Mouse (Mus musculus) hindbrain, embryonic 14.5 days (tissue): ENCODE results near the gene Ksr1. TPM values are rescaled to one million over a fixed set of nuclear protein-coding genes. Genes with fewer than 3 reads are reported as not detected.

Experiments
- ATAC-seq: fragments of 200-750 bp; cut with Nextera tagmentation; 2 replicates; pipeline ENCODE4 v1.8.0; 2017; ENCODE audit warnings: moderate number of reproducible peaks, mild to moderate bottlenecking, moderate TSS enrichment, moderate library complexity; ENCODE audit not compliant: low FRiP score
- DNase-seq: peaks from one replicate; pipeline ENCODE4 v3.0.0-alpha.2; 2015; ENCODE audit warnings: low spot score
- H3K27ac ChIP-seq: fragments of 300-500 bp; sonication (generic); 2 replicates; pipeline ENCODE4 v1.5.1; 2014; ENCODE audit warnings: mild to moderate bottlenecking, moderate library complexity
- H3K27me3 ChIP-seq: fragments of 300-500 bp; sonication (generic); 2 replicates; pipeline ENCODE4 v1.6.1; 2014; ENCODE audit warnings: mild to moderate bottlenecking, low read length, mixed read lengths; ENCODE audit not compliant: control insufficient read depth, insufficient read depth
- H3K36me3 ChIP-seq: fragments of 300-500 bp; sonication (generic); replicated peaks from 2 replicates; pipeline ENCODE4 v1.6.1; 2014; ENCODE audit not compliant: control insufficient read depth, insufficient read depth
- H3K4me1 ChIP-seq: fragments of 300-500 bp; sonication (generic); replicated peaks from 2 replicates; pipeline ENCODE4 v1.6.1; 2014; ENCODE audit warnings: antibody characterized with exemption, low read length, mixed read lengths; ENCODE audit not compliant: control insufficient read depth, insufficient read depth
- H3K4me2 ChIP-seq: fragments of 300-500 bp; sonication (generic); replicated peaks from 2 replicates; pipeline ENCODE4 v1.6.1; 2014; ENCODE audit warnings: mild to moderate bottlenecking, moderate library complexity
- H3K4me3 ChIP-seq: fragments of 300-500 bp; sonication (generic); replicated peaks from 2 replicates; pipeline ENCODE4 v1.5.1; 2014; ENCODE audit warnings: mild to moderate bottlenecking, low read length
- H3K9ac ChIP-seq: fragments of 300-500 bp; sonication (generic); 2 replicates; pipeline ENCODE4 v1.6.1; 2014
- H3K9me3 ChIP-seq: fragments of 300-500 bp; sonication (generic); 2 replicates; pipeline ENCODE4 v1.6.1; 2016; ENCODE audit warnings: low read length; ENCODE audit not compliant: control insufficient read depth
- WGBS: fragments of 180-500 bp; shearing (Covaris S2); extraction: QIAGEN DNeasy Blood & Tissue Kit; methylation state at CpG from one replicate; pipeline ENCODE4 v1.1.7; 2014; 5-methylcytosine and 5-hydroxymethylcytosine counted together
- polyA plus RNA-seq: library from polyadenylated mRNA; unstranded; fragments of >200 nt; fragmentation: Nextera tagmentation; extraction: Ambion mirVana; gene quantifications from 2 replicates; pipeline ENCODE4 v1.2.1, GENCODE M21; 2014

Gene Ksr1
- 7.7 and 9.9 TPM in 2 replicates for polyA plus RNA-seq

GRCm38 (mm10) chr11:79146331-79146767 is at the start of gene Ksr1:
Ksr1 (minus strand) TSS chr11:79146407.
- peak within 1 kb of the TSS; percentile 89 for H3K27ac ChIP-seq
- peak within 1 kb of the TSS; percentile 86 for H3K9ac ChIP-seq
- peak within 1 kb of the TSS; percentile 82 for H3K4me3 ChIP-seq
- ATAC-seq (peak; percentile 97), DNase-seq (peak; percentile 95)
- H3K4me2 ChIP-seq = peak within 1 kb of the TSS; percentile 79
- H3K9me3 ChIP-seq = no peaks in the 10 kb centered on the region
- H3K36me3 ChIP-seq = no peaks in the 10 kb centered on the region
- H3K27me3 ChIP-seq = no peaks in the 10 kb centered on the region
- H3K4me1 ChIP-seq = peaks cover 21% of the 10 kb centered on the region
- WGBS = under 1% methylated on average over 42 of the region's 42 CpGs

DNA sequence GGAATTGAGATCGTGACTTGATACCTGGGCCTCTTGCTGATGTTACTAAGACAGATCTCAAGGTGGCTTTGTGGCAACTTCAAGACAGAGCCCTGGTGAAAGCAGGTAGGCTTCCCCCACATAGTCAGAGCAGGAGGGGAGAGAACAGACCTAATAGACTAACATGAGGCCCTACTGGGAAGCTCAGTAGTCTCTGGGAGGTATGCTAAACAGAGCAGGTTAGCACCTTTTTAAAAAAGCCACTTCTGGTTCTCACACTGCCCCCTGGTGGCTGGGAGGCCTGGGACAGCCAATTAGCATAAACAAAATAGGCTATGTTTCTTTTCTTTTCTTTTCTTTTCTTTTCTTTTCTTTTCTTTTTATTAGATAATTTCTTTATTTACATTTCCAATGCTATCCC is 46.0 kb upstream of the Ksr1 start:
- 91% methylated on average over 1 of the region's 1 CpGs for WGBS
- no peak for DNase-seq
- H3K4me3 ChIP-seq = no peak overlapping the region
- no peaks in the 10 kb centered on the region for H3K27me3 ChIP-seq
- H3K27ac ChIP-seq = no peak overlapping the region
- H3K9me3 ChIP-seq = no peaks in the 10 kb centered on the region
- H3K4me2 ChIP-seq = no peak overlapping the region
- no peaks in the 10 kb centered on the region for H3K4me1 ChIP-seq
- H3K9ac ChIP-seq = no peak overlapping the region
- H3K36me3 ChIP-seq = no peaks in the 10 kb centered on the region
- no peak for ATAC-seq

DNA sequence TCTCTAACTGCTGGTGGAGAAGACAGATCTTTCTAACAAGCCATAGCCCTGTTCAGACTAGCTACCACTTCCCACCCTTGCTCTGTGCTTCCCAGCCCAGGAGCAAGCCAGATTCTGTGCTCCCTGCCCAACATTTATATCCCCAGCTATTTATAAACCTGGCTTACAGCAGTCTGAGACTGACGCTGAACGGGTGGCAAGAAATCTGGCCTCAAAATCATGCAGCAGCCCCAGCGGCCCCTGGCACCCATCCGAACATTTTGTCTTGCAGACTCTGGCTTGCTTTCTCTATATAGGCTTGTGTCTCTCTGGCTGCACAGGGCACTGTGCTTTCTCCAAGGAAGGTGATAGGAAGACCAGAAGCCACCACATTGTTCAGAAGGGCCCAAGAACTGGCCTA is 45.0 kb upstream of the Ksr1 start:
- no peaks in the 10 kb centered on the region for H3K36me3 ChIP-seq
- H3K9ac ChIP-seq = no peak overlapping the region
- WGBS = 90% methylated on average over 4 of the region's 4 CpGs
- no peaks in the 10 kb centered on the region for H3K4me1 ChIP-seq
- no peak overlapping the region for H3K27ac ChIP-seq
- no peak overlapping the region for H3K4me3 ChIP-seq
- DNase-seq (no peak), ATAC-seq (no peak)
- no peak overlapping the region for H3K4me2 ChIP-seq
- H3K27me3 ChIP-seq = no peaks in the 10 kb centered on the region
- no peaks in the 10 kb centered on the region for H3K9me3 ChIP-seq

- ATAC-seq = no peak
- Histone ChIP-seq H3K4me3 (no peak overlapping the region), H3K9ac (no peak overlapping the region), H3K4me1 (no peaks in the 10 kb centered on the region), H3K4me2 (no peak overlapping the region), H3K27ac (no peak overlapping the region), H3K36me3 (no peaks in the 10 kb centered on the region), H3K9me3 (no peaks in the 10 kb centered on the region), H3K27me3 (no peaks in the 10 kb centered on the region)
- no peak for DNase-seq
- 89% methylated on average over 2 of the region's 2 CpGs for WGBS
Observed at GRCm38 (mm10) chr11:79190257-79190656, 44.0 kb upstream of the Ksr1 start.

DNA sequence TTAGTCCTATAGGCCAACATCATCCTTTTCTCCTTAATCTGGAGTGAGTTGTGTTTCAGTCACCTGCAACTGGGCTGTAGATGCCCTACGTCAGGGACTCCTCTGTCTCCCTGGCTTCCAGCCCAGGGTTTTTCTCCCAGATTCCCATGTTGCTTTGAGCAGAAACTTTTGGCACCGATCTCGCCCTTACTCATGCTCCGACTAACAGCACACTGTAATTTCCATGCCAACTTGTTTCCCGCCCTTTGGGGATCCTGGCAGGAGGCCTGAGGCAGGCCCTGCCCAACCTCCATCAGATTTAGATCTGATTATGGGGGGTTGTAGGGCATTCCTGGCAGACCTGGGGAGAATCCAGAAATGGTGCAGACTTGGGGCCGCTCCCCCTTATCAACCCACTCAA is 42.0 kb upstream of the Ksr1 start:
- Histone ChIP-seq H3K36me3 (no peaks in the 10 kb centered on the region), H3K4me1 (no peaks in the 10 kb centered on the region), H3K4me2 (no peak overlapping the region), H3K9ac (no peak overlapping the region), H3K4me3 (no peak overlapping the region), H3K27me3 (no peaks in the 10 kb centered on the region), H3K9me3 (no peaks in the 10 kb centered on the region), H3K27ac (no peak overlapping the region)
- ATAC-seq = no peak
- 64% methylated on average over 6 of the region's 6 CpGs for WGBS
- peak; percentile 42 for DNase-seq

GRCm38 (mm10) chr11:79187291-79187690 is 41.1 kb upstream of the Ksr1 start:
- H3K27me3 ChIP-seq = no peaks in the 10 kb centered on the region
- H3K36me3 ChIP-seq = no peaks in the 10 kb centered on the region
- no peaks in the 10 kb centered on the region for H3K9me3 ChIP-seq
- H3K4me1 ChIP-seq = no peaks in the 10 kb centered on the region
- ATAC-seq = no peak
- no peak overlapping the region for H3K4me2 ChIP-seq
- H3K9ac ChIP-seq = no peak overlapping the region
- no peak for DNase-seq
- no peak overlapping the region for H3K27ac ChIP-seq
- no peak overlapping the region for H3K4me3 ChIP-seq
- 67% methylated on average over 4 of the region's 4 CpGs for WGBS

DNA sequence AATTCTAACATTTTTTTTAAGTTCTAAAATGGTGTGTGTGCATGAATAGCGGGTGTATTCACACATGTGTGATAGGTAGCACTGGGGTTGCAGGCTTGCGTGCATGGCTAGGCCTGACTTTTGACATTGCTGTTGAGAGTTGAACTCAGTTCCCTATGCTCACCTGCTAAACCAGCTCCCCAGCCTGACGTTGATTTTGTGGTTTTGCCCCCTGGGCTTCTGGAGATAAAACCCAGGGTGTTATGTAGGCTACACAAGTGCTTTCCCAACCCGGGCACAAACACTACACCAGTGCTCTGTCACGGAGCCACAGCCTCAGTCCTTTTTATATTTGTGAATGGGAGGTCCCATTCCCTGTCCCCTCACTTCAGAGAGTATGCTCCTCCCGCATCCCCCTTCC is 39.5 kb upstream of the Ksr1 start:
- no peaks in the 10 kb centered on the region for H3K36me3 ChIP-seq
- no peaks in the 10 kb centered on the region for H3K4me1 ChIP-seq
- ATAC-seq (no peak), DNase-seq (no peak)
- 91% methylated on average over 6 of the region's 6 CpGs for WGBS
- no peak overlapping the region for H3K4me3 ChIP-seq
- H3K27ac ChIP-seq = no peak overlapping the region
- no peaks in the 10 kb centered on the region for H3K27me3 ChIP-seq
- no peak overlapping the region for H3K4me2 ChIP-seq
- no peak overlapping the region for H3K9ac ChIP-seq
- H3K9me3 ChIP-seq = no peaks in the 10 kb centered on the region

- WGBS = 93% methylated on average over 3 of the region's 3 CpGs
- Histone ChIP-seq H3K4me2 (no peak overlapping the region), H3K36me3 (no peaks in the 10 kb centered on the region), H3K4me1 (no peaks in the 10 kb centered on the region), H3K9me3 (no peaks in the 10 kb centered on the region), H3K27me3 (no peaks in the 10 kb centered on the region), H3K27ac (no peak overlapping the region), H3K9ac (no peak overlapping the region), H3K4me3 (no peak overlapping the region)
- ATAC-seq (no peak), DNase-seq (no peak)
Observed at GRCm38 (mm10) chr11:79184126-79184888, 38.1 kb upstream of the Ksr1 start.

DNA sequence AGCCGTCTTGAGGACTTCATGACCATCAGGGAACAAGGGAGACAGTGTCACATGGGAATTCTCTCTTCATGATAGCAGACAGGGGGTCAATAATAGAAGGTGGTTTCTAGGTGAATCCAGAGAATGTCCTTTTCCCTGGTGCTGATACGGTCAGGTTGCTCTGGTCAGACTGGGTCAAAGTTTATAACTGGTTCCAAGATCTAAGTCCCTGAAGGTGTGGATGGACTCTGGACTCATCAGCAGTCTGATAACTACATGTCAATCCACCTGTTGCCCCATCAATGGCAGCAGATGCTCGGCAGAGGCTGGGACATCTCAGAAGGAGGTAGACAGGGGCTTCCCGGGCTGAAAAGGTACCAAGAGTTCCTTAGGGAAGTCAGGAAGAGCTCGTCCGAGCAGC is 37.2 kb upstream of the Ksr1 start:
- DNase-seq (no peak), ATAC-seq (no peak)
- H3K4me2 ChIP-seq = no peak overlapping the region
- H3K4me1 ChIP-seq = no peaks in the 10 kb centered on the region
- no peak overlapping the region for H3K9ac ChIP-seq
- H3K4me3 ChIP-seq = no peak overlapping the region
- no peaks in the 10 kb centered on the region for H3K9me3 ChIP-seq
- no peak overlapping the region for H3K27ac ChIP-seq
- 90% methylated on average over 6 of the region's 6 CpGs for WGBS
- no peaks in the 10 kb centered on the region for H3K36me3 ChIP-seq
- no peaks in the 10 kb centered on the region for H3K27me3 ChIP-seq

DNA sequence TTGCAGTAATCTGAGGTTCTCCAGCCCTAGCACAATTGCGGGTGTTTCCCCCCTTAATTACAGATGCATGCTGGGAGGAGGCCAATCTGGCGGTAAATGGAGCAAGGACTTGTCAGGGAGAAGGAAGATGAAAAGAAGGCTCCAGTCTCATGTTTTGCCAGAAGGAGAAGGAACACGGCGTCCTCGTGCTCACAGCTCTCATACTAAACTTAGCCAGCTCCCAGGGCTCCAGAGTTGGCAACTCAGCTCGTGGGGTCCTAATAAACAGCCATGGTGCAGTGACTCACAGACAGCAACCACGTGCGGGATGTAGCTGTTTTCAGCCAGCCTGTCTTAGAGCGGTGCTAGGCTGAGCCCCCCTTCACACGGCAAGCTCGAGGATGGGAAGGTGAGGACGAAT is 36.7 kb upstream of the Ksr1 start:
- Histone ChIP-seq H3K9me3 (no peaks in the 10 kb centered on the region), H3K4me3 (no peak overlapping the region), H3K9ac (no peak overlapping the region), H3K27me3 (no peaks in the 10 kb centered on the region), H3K36me3 (no peaks in the 10 kb centered on the region), H3K4me1 (no peaks in the 10 kb centered on the region), H3K27ac (no peak overlapping the region), H3K4me2 (no peak overlapping the region)
- 77% methylated on average over 12 of the region's 12 CpGs for WGBS
- no peak for DNase-seq
- ATAC-seq = no peak
